Comparison of ENCODE assay signal across 15 mouse cellular contexts in the genomic region with DNA sequence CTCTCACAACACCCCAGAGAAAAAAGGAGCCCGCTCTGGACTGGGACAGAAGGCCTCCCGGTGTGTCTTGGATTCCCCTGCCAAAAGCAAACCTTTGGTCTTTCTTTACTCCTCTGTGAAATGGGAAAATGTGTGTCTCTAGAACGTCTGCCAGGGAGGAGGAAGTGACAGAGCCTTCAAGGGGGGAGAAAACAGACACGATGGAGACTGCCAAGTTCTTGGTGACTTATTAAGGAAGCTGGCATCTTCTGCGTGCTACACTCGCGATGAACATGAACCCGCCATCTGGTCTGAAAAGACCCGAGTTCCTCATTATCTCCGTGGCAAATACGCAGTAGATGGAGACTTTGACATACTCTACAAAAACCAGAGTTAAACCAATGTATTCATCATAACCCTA. TPM values are rescaled to one million over a fixed set of nuclear protein-coding genes. Genes with fewer than 3 reads are reported as not detected.
DNase-seq lines count a peak whose midpoint lies in the region; ATAC-seq and TF ChIP-seq lines count a peak whose summit lies in the region.
"Had no signal": no experiment of that assay in that cellular context is flagged by ENCODE, and none has a peak within 500 bp of the region (broad histone marks: within the 10 kb centered on the region; RNA-seq: fewer than 3 reads in every experiment).

No protein-coding gene starts in this region.

- TF ChIP-seq EP300 in ES-Bruce4 (IDR thresholded peaks at IDR 0.05; ENCODE audit: insufficient read depth, low read depth, low read length), result no peak

- no peaks in the 10 kb centered on the region for H3K27me3 ChIP-seq in cerebellum, adult 2 months (ENCODE audit: control insufficient read depth, insufficient read depth, low read length)
- no peaks in the 10 kb centered on the region for H3K27me3 ChIP-seq in ES-Bruce4 (ENCODE audit: control insufficient read depth, insufficient read depth, low read length, poor library complexity, severe bottlenecking)
- H3K27me3 ChIP-seq: embryonic facial prominence, embryonic 12.5 days; neural tube, embryonic 15.5 days had no signal

- 0 out of 2 replicates have a peak, but pooled peaks cover 4% of the 10 kb centered on the region for H3K36me3 ChIP-seq in ES-Bruce4 (ENCODE audit: control insufficient read depth, insufficient read depth, low read length, poor library complexity, severe bottlenecking)
- H3K36me3 ChIP-seq: neural tube, embryonic 15.5 days had no signal

- 0 out of 2 replicates have a peak overlapping the region, but pooled peaks have one; percentile 24 for H3K9ac ChIP-seq in ES-Bruce4 (ENCODE audit: low read depth, poor library complexity, severe bottlenecking)
- H3K9ac ChIP-seq: embryonic facial prominence, embryonic 12.5 days; neural tube, embryonic 15.5 days had no signal

- H3K4me1 ChIP-seq in cerebellum, adult 2 months (ENCODE audit: control insufficient read depth, insufficient read depth, low read length), result peaks cover 8% of the 10 kb centered on the region; the same call in 1 of the 2 replicates
- peaks cover 7% of the 10 kb centered on the region for H3K4me1 ChIP-seq in ES-Bruce4 (ENCODE audit: control insufficient read depth, insufficient read depth, low read length)
- H3K4me1 ChIP-seq: embryonic facial prominence, embryonic 12.5 days; neural tube, embryonic 15.5 days had no signal

- H3K27ac ChIP-seq in cerebellum, adult 2 months (ENCODE audit: insufficient read depth, low read length), result no peak overlapping the region
- no peak overlapping the region for H3K27ac ChIP-seq in ES-Bruce4 (ENCODE audit: insufficient read depth, low read length)
- H3K27ac ChIP-seq: embryonic facial prominence, embryonic 12.5 days; neural tube, embryonic 15.5 days had no signal

- 17% methylated on average over 11 of the region's 11 CpGs for WGBS in cerebellum, adult 2 months

- ATAC-seq in cerebellum, adult (ENCODE audit: insufficient number of reproducible peaks, low FRiP score, low TSS enrichment), result no peak
- peak; percentile 52 for ATAC-seq in megakaryocyte progenitor cell, adult 5-6 weeks (replicated peaks; ENCODE audit: poor library complexity)
- ATAC-seq: inflammation-experienced regulatory T-cells, adult 6 months had no signal

- TF ChIP-seq POLR2A in cerebellum, adult 2 months (IDR thresholded peaks at IDR 0.05; ENCODE audit: borderline replicate concordance, insufficient read depth, low read length), result no peak
- no peak for TF ChIP-seq POLR2A in ES-Bruce4 (IDR thresholded peaks at IDR 0.05; ENCODE audit: insufficient read depth, low read length)

- no peak for TF ChIP-seq CTCF in cerebellum, adult 2 months (IDR thresholded peaks at IDR 0.05; ENCODE audit: borderline replicate concordance, insufficient read depth, low read depth, low read length)
- TF ChIP-seq CTCF in ES-Bruce4 (IDR thresholded peaks at IDR 0.05; ENCODE audit: low read depth, low read length), result no peak

- no peaks in the 10 kb centered on the region for H3K9me3 ChIP-seq in ES-Bruce4 (replicated peaks; ENCODE audit: control insufficient read depth, insufficient read depth, low read length, poor library complexity, severe bottlenecking)
- H3K9me3 ChIP-seq: embryonic facial prominence, embryonic 12.5 days; neural tube, embryonic 15.5 days had no signal

- peak; percentile 33 to 54 for DNase-seq in cerebellum, adult 2 months
- peak; percentile 31 for DNase-seq in kidney, adult 18-20 months
- DNase-seq in kidney, postnatal 4 days, result no peak
- no peak for DNase-seq in c-Kit-positive CD71-positive TER-119-positive erythroid progenitor cells, embryonic 14.5 days (ENCODE audit: low spot score)
- DNase-seq in spleen, adult 12 weeks (ENCODE audit: low spot score), result no peak
- DNase-seq: adrenal gland, postnatal 14 days; gastrocnemius, postnatal 14 days; retina, postnatal 1 day; thymus, postnatal 14 days had no signal

- no peak overlapping the region for H3K4me3 ChIP-seq in cerebellum, adult 2 months (replicated peaks; ENCODE audit: insufficient read depth, low read depth, low read length)
- no peak overlapping the region for H3K4me3 ChIP-seq in ES-Bruce4 (ENCODE audit: low read depth, low read length)
- H3K4me3 ChIP-seq: embryonic facial prominence, embryonic 12.5 days; neural tube, embryonic 15.5 days had no signal

RNA-seq across cellular contexts. Expression of a gene that starts 24.2 kb away (rescaled TPM):
- 27.5 and 29.4 TPM in 2 replicates for polyA plus RNA-seq in cerebellum, adult 2 months (2012; rRNA removed)
- 50.3 and 56.8 TPM in 2 replicates for polyA plus RNA-seq in ES-Bruce4 (2011; ENCODE audit: insufficient read depth, insufficient read length, low read depth, missing spikeins)
- total RNA-seq in megakaryocyte progenitor cell, adult 5-6 weeks (2015), result 60.0 and 60.4 TPM in 2 replicates
- 49.0 and 75.4 TPM in 2 replicates for total RNA-seq in megakaryocyte progenitor cell, adult 5-6 weeks (2017)

RNA-seq across cellular contexts. Expression of a gene that starts 49.4 kb away (rescaled TPM):
- polyA plus RNA-seq in cerebellum, adult 2 months (2012; rRNA removed), result 20.7 and 21.4 TPM in 2 replicates
- polyA plus RNA-seq in ES-Bruce4 (2011; ENCODE audit: insufficient read depth, insufficient read length, low read depth, missing spikeins), result 12.7 and 13.3 TPM in 2 replicates
- total RNA-seq in megakaryocyte progenitor cell, adult 5-6 weeks (2015), result 66.5 and 68.6 TPM in 2 replicates
- 13.5 and 20.8 TPM in 2 replicates for total RNA-seq in megakaryocyte progenitor cell, adult 5-6 weeks (2017)

Comparison
In these comparisons a context has a peak if more than half of its experiments do, and no peak if none do; other contexts are left out.
1. DNase-seq: peak in cerebellum, adult 2 months (2 of 2) and kidney, adult 18-20 months (single experiment); none in kidney, postnatal 4 days (0 of 2), c-Kit-positive CD71-positive TER-119-positive erythroid progenitor cells, embryonic 14.5 days (single experiment) and spleen, adult 12 weeks (single experiment).